Mouse (Mus musculus) kidney, adult 11 months (tissue): ENCODE results near the gene Gon7.

Experiments
- DNase-seq: peaks from one replicate; pipeline ENCODE4 v3.0.0; 2022

The Gon7 gene

DNA sequence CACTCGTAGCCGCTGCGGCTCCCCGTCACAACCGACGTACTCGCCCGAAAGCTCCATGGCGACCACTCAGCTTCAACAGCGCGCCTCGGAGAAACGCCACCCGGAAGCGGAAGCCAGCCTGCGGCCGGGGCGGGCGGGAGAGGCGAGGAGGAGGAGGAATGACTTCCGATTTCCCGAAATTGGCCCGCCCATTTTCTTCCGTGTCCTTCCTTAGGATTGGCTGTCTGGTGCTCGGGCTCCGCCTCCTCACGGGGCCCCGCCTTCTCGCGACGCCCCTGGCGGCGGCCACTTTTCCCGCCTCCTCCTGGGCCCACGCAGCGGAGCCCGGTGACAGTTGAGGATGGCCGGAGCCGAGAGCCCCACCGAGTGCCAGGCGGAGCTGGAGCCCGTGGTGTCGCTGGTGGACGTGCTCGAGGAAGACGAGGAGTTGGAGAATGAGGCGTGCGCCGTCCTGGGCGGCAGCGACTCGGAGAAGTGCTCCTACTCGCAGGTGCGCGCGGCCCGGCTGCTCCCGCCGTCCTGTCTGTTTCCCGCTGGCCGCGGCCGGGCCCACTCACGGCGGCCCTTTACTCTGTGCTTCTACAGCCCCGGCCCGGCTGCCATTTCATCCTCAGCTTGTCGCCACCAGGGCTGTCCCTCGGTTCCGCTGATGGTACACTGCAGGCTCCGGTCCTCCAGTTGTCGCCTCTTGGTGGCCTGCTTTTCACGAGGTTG, at the start of gene Gon7, which contains the start of the genes Gm28051 and Ubr7:
Gon7 (minus strand) TSS at position 115 of the 714 bp plus-strand sequence.
Gm28051 (minus strand) TSS at position 77 of the 714 bp plus-strand sequence.
Ubr7 (plus strand) TSS at position 279 of the 714 bp plus-strand sequence.
- DNase-seq, result peak; percentile 96

DNA sequence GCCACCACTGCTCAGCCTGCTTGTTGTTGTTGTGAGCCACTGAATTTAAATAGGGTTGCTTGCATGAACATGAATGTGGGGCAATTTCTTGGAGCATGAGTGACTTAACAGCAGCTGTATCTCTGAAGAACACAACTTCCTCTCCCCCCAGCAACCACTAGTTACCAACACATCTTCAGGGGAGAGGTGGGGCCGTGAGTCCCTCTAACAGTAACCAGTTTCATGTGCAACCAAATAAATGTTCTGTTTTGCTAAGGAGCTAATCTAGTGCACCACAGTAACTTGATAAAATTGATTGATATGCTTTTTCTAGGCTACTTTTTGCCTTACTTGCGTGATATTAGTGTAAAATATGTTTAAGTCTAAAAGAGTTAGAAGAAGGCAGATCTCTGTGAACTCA, 41.9 kb upstream of the Gon7 start:
- DNase-seq, result no peak

- no peak for DNase-seq
Measured at GRCm38 (mm10) chr12:102787927-102788326, 30.3 kb upstream of the Gon7 start.

- no peak for DNase-seq
Measured at GRCm38 (mm10) chr12:102785593-102785985, 28.0 kb upstream of the Gon7 start.

- DNase-seq, result no peak
Measured at GRCm38 (mm10) chr12:102784899-102785592, 27.4 kb upstream of the Gon7 start.

DNA sequence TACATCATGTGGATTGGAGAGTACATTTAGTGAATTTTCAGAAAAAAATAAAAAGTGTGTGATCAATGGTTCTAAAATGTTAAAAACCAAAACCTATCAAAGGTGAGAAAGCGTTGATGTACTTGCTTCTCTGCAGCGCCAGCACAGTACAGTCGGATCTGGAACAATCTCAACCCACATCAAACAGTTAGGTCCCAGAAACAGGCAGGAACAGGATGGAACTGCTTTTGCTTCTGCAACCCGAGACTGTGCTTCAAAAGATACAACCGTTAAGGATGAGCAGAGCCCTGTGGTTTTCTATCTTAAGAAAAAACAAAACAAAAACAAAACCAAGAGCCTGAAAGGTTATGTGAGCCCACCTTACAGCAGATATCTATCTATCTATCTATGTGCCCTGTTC, 25.2 kb upstream of the Gon7 start:
- DNase-seq, result no peak

- DNase-seq, result no peak
Measured at GRCm38 (mm10) chr12:102779452-102779851, 21.8 kb upstream of the Gon7 start.

DNA sequence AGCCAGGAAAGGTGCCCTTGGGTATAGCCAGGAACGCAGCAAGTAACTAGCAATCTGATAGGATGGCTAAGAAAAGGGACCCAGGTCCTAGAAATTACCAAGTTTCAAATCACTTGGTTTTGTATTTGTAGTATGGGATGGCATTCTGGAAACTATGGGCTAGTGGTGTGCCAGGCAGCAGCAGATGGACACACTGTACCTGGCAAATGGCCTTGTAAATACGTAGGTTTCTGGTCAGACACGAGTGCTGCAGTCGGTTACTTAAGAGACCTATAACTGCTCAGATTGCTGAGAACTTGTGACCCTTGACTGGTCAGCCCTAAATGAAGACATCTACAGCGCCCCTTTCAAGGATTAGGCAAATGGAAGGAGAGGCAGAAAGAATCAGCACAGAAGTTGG, 20.5 kb upstream of the Gon7 start:
- DNase-seq, result no peak

GRCm38 (mm10) chr12:102776035-102776434, 18.4 kb upstream of the Gon7 start:
- DNase-seq, result no peak

DNA sequence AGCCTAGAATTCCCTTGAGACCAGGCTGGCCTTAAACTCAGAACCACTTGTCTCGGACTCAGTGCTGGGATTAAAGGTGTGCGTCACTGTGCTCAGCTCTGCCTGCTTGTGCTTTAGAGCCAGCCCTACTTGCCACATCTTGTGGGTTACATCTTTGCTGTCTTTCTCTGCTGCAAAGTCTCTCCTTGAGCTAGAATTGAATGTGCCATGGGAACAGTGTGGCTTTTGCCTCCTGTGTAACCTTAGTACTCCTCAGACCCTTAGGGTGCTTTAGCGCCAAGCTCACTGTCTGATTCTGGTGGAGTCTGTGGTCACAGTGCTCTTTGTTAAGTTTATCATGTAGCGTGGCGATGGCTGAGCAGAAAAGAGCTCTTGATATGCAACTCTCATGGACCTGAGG, 15.1 kb upstream of the Gon7 start:
- DNase-seq, result no peak

DNA sequence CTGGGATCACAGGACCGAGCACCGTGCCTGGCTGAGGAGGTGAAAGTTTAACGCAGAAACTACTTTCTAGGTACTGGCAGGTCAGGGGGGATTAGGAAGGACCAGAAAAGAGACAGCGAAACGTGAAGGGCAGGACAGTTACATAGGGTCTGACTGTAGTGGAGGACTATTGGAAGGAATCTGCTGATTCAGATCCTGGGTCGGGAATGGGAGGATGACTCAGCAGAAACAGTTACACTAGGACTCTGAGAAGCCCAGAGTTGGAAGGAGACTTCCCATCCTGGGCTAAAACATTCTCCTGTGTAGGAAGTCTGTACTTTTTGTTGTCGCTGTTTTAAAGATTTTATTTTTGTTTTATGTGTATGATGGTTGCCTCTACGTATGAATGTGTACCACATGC, 14.0 kb upstream of the Gon7 start:
- DNase-seq, result no peak

DNA sequence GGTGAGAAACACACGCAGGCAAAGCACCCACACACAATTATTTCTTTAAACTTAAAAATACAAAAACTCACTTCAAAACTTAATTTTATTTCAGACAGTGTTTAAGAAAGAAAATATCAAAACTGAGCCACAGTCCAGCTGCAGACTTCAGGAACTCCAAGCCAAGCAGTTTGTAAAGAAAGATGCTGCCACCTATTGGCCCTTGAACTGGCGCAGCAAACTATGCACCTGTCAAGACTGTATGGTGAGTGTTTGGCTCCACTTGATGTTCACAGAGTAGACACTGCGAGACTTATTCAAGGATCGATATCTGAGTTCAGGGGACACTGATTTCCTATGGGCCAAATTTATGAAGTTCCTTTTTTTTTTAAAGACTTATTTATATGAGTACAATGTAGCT, 11.4 kb upstream of the Gon7 start:
- DNase-seq, result no peak

DNA sequence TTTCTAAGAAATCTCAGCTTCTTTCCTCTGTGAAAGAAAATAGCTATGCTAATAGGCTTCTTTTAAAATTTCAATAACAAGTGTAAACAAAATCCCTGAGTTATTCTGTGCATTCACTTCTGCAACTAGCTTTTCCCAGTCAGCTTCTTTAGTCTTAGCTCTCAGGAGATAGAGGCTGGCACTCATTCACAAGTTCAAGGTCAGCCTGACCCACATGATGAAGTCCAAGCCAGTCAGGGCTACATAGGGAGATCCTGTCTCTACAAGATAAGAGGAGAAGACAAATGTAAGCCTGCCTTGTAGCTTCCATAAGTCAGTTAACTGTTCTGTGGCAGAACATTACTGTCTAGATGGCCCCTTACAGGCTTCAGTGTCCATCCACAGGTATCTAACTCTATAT, 6.1 kb upstream of the Gon7 start:
- no peak for DNase-seq

- DNase-seq, result no peak
Measured at GRCm38 (mm10) chr12:102761668-102762067, 4.1 kb upstream of the Gon7 start.

DNA sequence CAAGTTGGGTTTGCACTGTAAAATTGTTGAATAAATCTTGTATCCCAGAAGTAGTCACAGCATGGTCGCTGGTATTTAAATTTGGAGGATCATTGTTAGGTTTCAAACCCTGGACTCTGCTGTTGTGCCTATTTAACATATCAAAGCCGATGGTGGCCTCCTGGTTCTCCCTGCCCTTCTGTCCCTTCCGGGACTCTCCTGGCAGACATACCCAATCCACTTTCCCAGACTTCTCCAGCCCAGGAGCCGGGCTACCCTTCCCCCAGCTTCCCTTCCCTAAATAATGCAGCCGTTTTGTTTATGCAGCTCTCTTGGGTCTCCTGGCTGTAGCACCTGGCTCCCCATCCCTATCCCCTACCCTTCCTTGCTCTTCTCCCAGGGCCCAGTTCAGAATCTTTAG, 1.3 kb upstream of the Gon7 start:
- DNase-seq, result no peak

- DNase-seq, result no peak
Measured at GRCm38 (mm10) chr12:102758403-102758756, 777 bp upstream of the Gon7 start, which contains the start of gene Gm20604. Gm20604 (minus strand) TSS chr12:102758672.

DNA sequence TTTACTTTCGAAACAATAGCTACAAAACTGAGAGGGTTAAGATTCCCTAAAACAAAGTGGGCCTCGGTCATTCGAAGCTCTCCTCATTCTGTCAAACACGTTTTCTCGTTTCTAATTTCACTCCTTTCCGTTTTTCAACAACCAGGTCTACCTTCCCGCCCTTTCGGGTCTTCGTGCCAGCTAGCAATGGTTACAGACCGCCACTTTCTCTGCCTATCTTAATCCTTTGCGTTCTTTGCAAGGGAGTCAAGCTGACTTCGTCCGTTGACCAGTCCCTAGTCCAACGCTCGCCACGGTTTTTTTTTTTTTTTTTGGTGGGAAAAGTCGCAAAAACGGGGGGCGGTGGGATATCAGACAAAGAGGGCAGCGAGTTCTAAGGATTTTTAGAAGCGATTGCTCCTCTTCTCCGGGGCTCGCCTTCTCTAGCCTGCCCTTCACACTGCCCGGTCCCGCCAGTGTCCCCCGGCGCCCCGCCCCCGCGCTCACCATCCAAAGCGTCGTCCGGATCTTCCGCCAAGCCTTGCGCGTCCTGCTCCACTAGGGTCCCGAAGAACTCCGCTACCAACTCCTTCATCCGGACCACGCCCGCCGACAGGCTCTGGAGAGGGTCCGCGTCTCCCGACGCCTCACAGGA, 431 bp downstream of the Gon7 start:
- DNase-seq, result peak; percentile 11

GRCm38 (mm10) chr12:102756304-102756703, 1.3 kb downstream of the Gon7 start:
- DNase-seq, result no peak

DNA sequence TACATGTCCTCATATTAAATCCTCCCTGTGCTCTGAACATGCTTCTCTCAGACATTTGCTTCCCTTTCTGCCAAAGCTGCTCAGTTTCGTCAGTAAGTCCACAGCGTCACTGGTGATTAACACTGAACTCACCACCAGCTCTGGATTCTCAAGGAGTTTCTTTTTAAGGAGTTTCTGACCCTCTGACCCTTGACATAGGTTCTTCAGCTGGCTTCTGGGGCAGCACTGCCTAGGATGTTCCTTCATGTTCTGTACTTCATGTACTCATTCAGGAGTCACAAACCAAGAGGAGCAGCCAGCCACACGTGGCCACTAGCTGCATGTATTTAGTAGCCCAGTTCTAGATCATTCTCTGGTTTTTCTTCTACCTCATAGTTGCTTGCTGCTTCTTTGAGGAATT, 9.3 kb downstream of the Gon7 start:
- DNase-seq, result no peak

DNA sequence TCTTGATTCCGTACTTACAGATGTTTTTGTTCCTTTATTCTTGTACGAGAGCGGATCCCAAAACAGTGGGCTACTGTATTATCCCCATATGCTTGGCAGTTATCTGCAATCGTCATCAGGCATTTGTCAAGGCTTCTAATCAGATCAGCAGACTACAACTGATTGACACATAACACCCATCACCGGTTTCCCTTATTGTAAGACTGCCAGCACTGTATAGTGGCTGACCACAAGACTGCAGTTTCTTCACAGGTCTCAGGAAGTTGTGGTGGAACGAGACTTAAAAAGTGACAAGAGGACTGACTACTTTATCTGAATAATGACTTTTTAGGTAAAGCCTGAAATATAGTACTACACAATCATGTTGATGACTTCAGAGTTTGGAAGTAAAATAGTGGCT, 12.8 kb downstream of the Gon7 start:
- no peak for DNase-seq

GRCm38 (mm10) chr12:102743589-102744574, 13.7 kb downstream of the Gon7 start, which contains the start of the genes Moap1 and Tmem251:
Moap1 (minus strand) TSS chr12:102743661.
Tmem251 (plus strand) TSS chr12:102743762.
- peak; percentile 90 for DNase-seq

- peak; percentile 19 for DNase-seq
Measured at GRCm38 (mm10) chr12:102743036-102743588, 14.5 kb downstream of the Gon7 start.
